ENCODE assay signal across 20 mouse cellular contexts in genomic region chr7:109533888-109534287, GRCm38 (mm10). TPM values are rescaled to one million over a fixed set of nuclear protein-coding genes. Genes with fewer than 3 reads are reported as not detected.
"Had no signal": no experiment of that assay in that cellular context is flagged by ENCODE, and none has a peak within 500 bp of the region (broad histone marks: within the 10 kb centered on the region; RNA-seq: fewer than 3 reads in every experiment).

No protein-coding gene starts in this region.

- ATAC-seq: intestine, embryonic 15.5 days had no signal

- H3K9ac ChIP-seq: intestine, embryonic 15.5 days; liver, embryonic 13.5 days; neural tube, embryonic 12.5 days; neural tube, embryonic 15.5 days; stomach, embryonic 15.5 days had no signal

- H3K27ac ChIP-seq: intestine, embryonic 15.5 days; liver, embryonic 13.5 days; neural tube, embryonic 12.5 days; neural tube, embryonic 15.5 days; stomach, embryonic 15.5 days had no signal

- H3K4me1 ChIP-seq: intestine, embryonic 15.5 days had no signal

- H3K4me3 ChIP-seq: intestine, embryonic 15.5 days; liver, embryonic 13.5 days; neural tube, embryonic 12.5 days; neural tube, embryonic 15.5 days; stomach, embryonic 15.5 days had no signal

- H3K27me3 ChIP-seq: intestine, embryonic 15.5 days; liver, embryonic 13.5 days; neural tube, embryonic 12.5 days; neural tube, embryonic 15.5 days; stomach, embryonic 15.5 days had no signal

- H3K9me3 ChIP-seq: intestine, embryonic 15.5 days; liver, embryonic 13.5 days; neural tube, embryonic 12.5 days; neural tube, embryonic 15.5 days; stomach, embryonic 15.5 days had no signal

- DNase-seq: kidney, adult 18-20 months; kidney, adult 9 months; kidney, postnatal 25 days; liver, embryonic 13.5 days; lung, adult 2 months; lung, postnatal 14 days; lung, postnatal 4 days; midbrain, embryonic 14.5 days; right cerebral cortex, adult 18-20 months; right cerebral cortex, postnatal 14 days; right cerebral cortex, postnatal 4 days; thymus, postnatal 25 days had no signal

- H3K4me2 ChIP-seq: intestine, embryonic 15.5 days; liver, embryonic 13.5 days; midbrain, embryonic 11.5 days; neural tube, embryonic 12.5 days; neural tube, embryonic 15.5 days; stomach, embryonic 15.5 days had no signal

RNA-seq across cellular contexts. Expression of gene Trim66, which starts 26.0 kb away (rescaled TPM):
- total RNA-seq: megakaryocyte-erythroid progenitor cell, adult 5-6 weeks had no signal
- polyA plus RNA-seq: kidney, embryonic 16.5 days; limb, embryonic 11.5 days had no signal
